Mouse (Mus musculus) CH12.LX (cell line): ENCODE measurements at regions not wholly inside any gene's neighbourhood (a gene's known extent, or its start where the extent isn't known, plus 50 kb on each side); places are given as distances from the start of the nearest gene placed in this dataset.
"Not testable (repeated sequence)": the region's sequence is repeated elsewhere in the genome, so short reads cannot be mapped to it uniquely, and the experiment has no call there.

ENCODE experiments used
- DNase-seq: peaks from one replicate; pipeline ENCODE4 v3.0.0-alpha.2; 2013; ENCODE audit errors: extremely low read depth
- H3K27ac ChIP-seq: 2 replicates; pipeline ENCODE4 v1.5.1; 2012; ENCODE audit warnings: low read depth, mild to moderate bottlenecking, control low read depth, moderate library complexity; ENCODE audit not compliant: insufficient read depth
- H3K27me3 ChIP-seq: replicated peaks from 2 replicates; pipeline ENCODE3; 2012; ENCODE audit warnings: inconsistent platforms
- H3K36me3 ChIP-seq, 2 experiments: replicated peaks in 1 of 2; 2 replicates each; pipeline versions ENCODE3 to v1.6.1; 2012; ENCODE audit warnings: inconsistent platforms in 1 of 2, low read length in 1 of 2, mild to moderate bottlenecking in 1 of 2, mixed read lengths in 1 of 2, moderate library complexity in 1 of 2; ENCODE audit not compliant: control insufficient read depth in 1 of 2, insufficient read depth in 1 of 2
- H3K4me1 ChIP-seq, 2 experiments: 2 replicates each; pipeline ENCODE4 v1.6.1; 2012; ENCODE audit warnings: inconsistent platforms in 1 of 2, moderate library complexity in 1 of 2; ENCODE audit not compliant: insufficient read depth in 2 of 2, control insufficient read depth in 1 of 2
- H3K4me2 ChIP-seq: 2 replicates; pipeline ENCODE4 v1.6.1; 2012; ENCODE audit warnings: low read depth, mild to moderate bottlenecking, control low read depth; ENCODE audit not compliant: poor library complexity, insufficient read depth, severe bottlenecking
- H3K4me3 ChIP-seq, 3 experiments: fragments of 150-350 bp in 1 of 3; sonication (generic) in 1 of 3; replicated peaks in 1 of 3; 2 replicates each; pipeline versions ENCODE3 to v1.5.1; 2011 to 2012; ENCODE audit warnings: low read depth in 2 of 3, low read length in 2 of 3, mild to moderate bottlenecking in 2 of 3, moderate library complexity in 2 of 3, control low read depth in 1 of 3, improper control_type of control experiment in 1 of 3, inconsistent platforms in 1 of 3, mixed read lengths in 1 of 3; ENCODE audit not compliant: poor library complexity in 1 of 3
- H3K79me2 ChIP-seq: replicated peaks from 2 replicates; pipeline ENCODE4 v1.6.1; 2012; ENCODE audit warnings: mild to moderate bottlenecking, moderate library complexity; ENCODE audit not compliant: control insufficient read depth, poor library complexity, insufficient read depth, severe bottlenecking; ENCODE audit errors: extremely low read depth
- H3K9ac ChIP-seq: 2 replicates; pipeline ENCODE4 v1.6.1; 2012; ENCODE audit warnings: low read depth, mild to moderate bottlenecking, control low read depth, moderate library complexity; ENCODE audit not compliant: insufficient read depth
- H3K9me3 ChIP-seq: replicated peaks from 2 replicates; pipeline ENCODE3; 2012; ENCODE audit warnings: low read length, inconsistent platforms, mixed read lengths
- CTCF ChIP-seq, 2 experiments: IDR thresholded peaks in 1 of 2; conservative IDR thresholded peaks in 1 of 2; 2 replicates each; pipeline ENCODE4 v1.5.1; 2011 to 2012; ENCODE audit warnings: low read depth in 2 of 2, low read length in 2 of 2, improper control_type of control experiment in 1 of 2, inconsistent platforms in 1 of 2, mild to moderate bottlenecking in 1 of 2, moderate library complexity in 1 of 2
- ELF1 ChIP-seq: IDR thresholded peaks from 2 replicates; pipeline ENCODE4 v1.6.1; 2014; ENCODE audit warnings: low read depth, mild to moderate bottlenecking, inconsistent platforms, low read length, improper control_type of control experiment
- EP300 ChIP-seq: IDR thresholded peaks from 2 replicates; pipeline ENCODE4 v1.6.1; 2011; ENCODE audit warnings: low read length, improper control_type of control experiment
- HCFC1 ChIP-seq: IDR thresholded peaks from 2 replicates; pipeline ENCODE4 v1.6.1; 2012; ENCODE audit warnings: low read depth, mild to moderate bottlenecking, inconsistent platforms, low read length, improper control_type of control experiment
- JUND ChIP-seq: conservative IDR thresholded peaks from 2 replicates; pipeline ENCODE4 v1.6.1; 2011; ENCODE audit warnings: low read depth, low read length, improper control_type of control experiment
- KAT2A ChIP-seq: IDR thresholded peaks from 2 replicates; pipeline ENCODE4 v1.6.1; 2012; ENCODE audit warnings: low read length, improper control_type of control experiment, inconsistent platforms; ENCODE audit not compliant: insufficient replicate concordance
- MAFK ChIP-seq: IDR thresholded peaks from 2 replicates; pipeline ENCODE4 v1.6.1; 2011; ENCODE audit warnings: low read length, improper control_type of control experiment; ENCODE audit not compliant: insufficient replicate concordance
- MAX ChIP-seq: IDR thresholded peaks from 2 replicates; pipeline ENCODE4 v1.6.1; 2011; ENCODE audit warnings: low read length, improper control_type of control experiment
- MAZ ChIP-seq: IDR thresholded peaks from 2 replicates; pipeline ENCODE4 v1.6.1; 2012; ENCODE audit warnings: low read depth, mild to moderate bottlenecking, inconsistent platforms, low read length, improper control_type of control experiment, moderate library complexity
- MEF2A ChIP-seq: IDR thresholded peaks from 2 replicates; pipeline ENCODE4 v1.6.1; 2014; ENCODE audit warnings: low read depth, mild to moderate bottlenecking, inconsistent platforms, low read length, improper control_type of control experiment, borderline replicate concordance
- MYC ChIP-seq: IDR thresholded peaks from 2 replicates; pipeline ENCODE4 v1.6.1; 2011; ENCODE audit warnings: low read depth, mild to moderate bottlenecking, improper control_type of control experiment, low read length
- NELFE ChIP-seq: IDR thresholded peaks from 2 replicates; pipeline ENCODE4 v1.6.1; 2011; ENCODE audit warnings: low read depth, low read length, improper control_type of control experiment
- PAX5 ChIP-seq: IDR thresholded peaks from 2 replicates; pipeline ENCODE4 v1.6.1; 2012; ENCODE audit warnings: low read length, inconsistent platforms, mixed read lengths
- POLR2A ChIP-seq: IDR thresholded peaks from 2 replicates; pipeline ENCODE4 v1.6.1; 2011; ENCODE audit warnings: low read depth, mild to moderate bottlenecking, improper control_type of control experiment, low read length
- RCOR1 ChIP-seq: conservative IDR thresholded peaks from 2 replicates; pipeline ENCODE4 v1.6.1; 2012; ENCODE audit warnings: low read depth, mild to moderate bottlenecking, inconsistent platforms, low read length, improper control_type of control experiment
- SIN3A ChIP-seq: IDR thresholded peaks from 2 replicates; pipeline ENCODE4 v1.6.1; 2012; ENCODE audit warnings: low read length, improper control_type of control experiment, inconsistent platforms
- TCF12 ChIP-seq: IDR thresholded peaks from 2 replicates; pipeline ENCODE4 v1.6.1; 2014; ENCODE audit warnings: low read depth, mild to moderate bottlenecking, inconsistent platforms, low read length, improper control_type of control experiment
- UBTF ChIP-seq: IDR thresholded peaks from 2 replicates; pipeline ENCODE4 v1.6.1; 2012; ENCODE audit warnings: low read depth, mild to moderate bottlenecking, inconsistent platforms, low read length, improper control_type of control experiment, moderate library complexity
- USF1 ChIP-seq: IDR thresholded peaks from 2 replicates; pipeline ENCODE4 v1.6.1; 2014; ENCODE audit warnings: low read depth, mild to moderate bottlenecking, inconsistent platforms, low read length, improper control_type of control experiment
- USF2 ChIP-seq: conservative IDR thresholded peaks from 2 replicates; pipeline ENCODE4 v1.6.1; 2011; ENCODE audit warnings: low read depth, low read length, improper control_type of control experiment
- ZKSCAN1 ChIP-seq: IDR thresholded peaks from 2 replicates; pipeline ENCODE4 v1.6.1; 2012; ENCODE audit warnings: low read depth, inconsistent platforms, low read length, improper control_type of control experiment, borderline replicate concordance
- dilution Hi-C: fragments of 300-500 bp; cut with MboI; formaldehyde crosslinking; loops from 2 replicates; pipeline ENCODE4 v1.14.3; 2020; ENCODE audit warnings: low sequenced_read_pairs; ENCODE audit not compliant: extremely low pct_unique_long_range_greater_than_20kb, extremely low pct_ligation_motif_present
- in situ Hi-C: fragments of 300-500 bp; cut with MboI; formaldehyde crosslinking; loops from 3 replicates; pipeline ENCODE4 v1.14.3; 2019; ENCODE audit warnings: low sequenced_read_pairs, low pct_ligation_motif_present, low pct_unique_long_range_greater_than_20kb, mixed read lengths

DNA sequence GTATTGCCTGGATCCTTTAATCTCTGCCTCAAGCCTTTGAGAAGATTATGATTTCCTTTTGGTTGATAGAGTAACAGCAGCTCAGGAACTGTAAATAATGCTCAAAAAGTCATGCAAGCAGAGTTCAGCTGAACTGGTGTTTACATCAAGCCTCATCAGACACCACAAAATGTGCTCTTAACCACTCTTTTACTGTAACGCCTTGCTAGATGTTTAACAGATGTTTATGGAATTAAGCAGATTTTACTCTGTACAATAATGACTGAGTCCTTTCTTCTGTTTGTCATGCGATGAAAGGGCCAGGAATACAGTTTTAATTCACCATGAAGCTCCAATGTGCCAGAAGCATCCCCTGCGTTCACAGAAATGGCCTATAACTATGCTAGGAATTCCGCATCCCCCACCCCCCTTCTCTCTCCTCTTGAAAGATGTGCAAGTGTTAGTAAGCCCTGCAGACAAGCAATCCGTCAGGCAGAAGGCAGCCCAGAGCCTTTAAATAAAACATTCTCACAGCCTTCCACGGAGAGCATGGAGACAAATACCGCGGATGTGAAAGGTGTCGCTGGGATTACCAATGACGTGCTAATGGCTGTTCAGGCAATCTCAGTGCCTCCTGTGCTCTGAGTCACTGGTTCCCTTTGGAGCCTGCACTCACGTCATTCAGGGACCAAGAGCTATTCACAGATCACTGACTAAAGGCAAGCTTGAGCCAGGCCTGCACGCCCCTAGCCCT, 453.3 kb upstream of the Kif18a start:
- H3K4me2 ChIP-seq, result no peak overlapping the region
- H3K27ac ChIP-seq, result no peak overlapping the region
- dilution Hi-C loops, result no loop called here
- no peak overlapping the region for H3K9ac ChIP-seq
- no peak for TF ChIP-seq ELF1
- TF ChIP-seq MAZ, result no peak
- TF ChIP-seq CTCF (conservative IDR thresholded peaks at IDR 0.05 in 1 of 2, IDR thresholded peaks at IDR 0.05 in 1 of 2; ENCODE audit: low read depth in 2 of 2, low read length in 2 of 2), result no peak
- TF ChIP-seq JUND, result no peak
- no peak for TF ChIP-seq POLR2A
- TF ChIP-seq RCOR1, result no peak
- no peak for TF ChIP-seq MAX
- no peaks in the 10 kb centered on the region for H3K9me3 ChIP-seq
- H3K4me3 ChIP-seq, result no peak overlapping the region
- no peak for DNase-seq
- no peaks in the 10 kb centered on the region for H3K36me3 ChIP-seq
- no peaks in the 10 kb centered on the region for H3K4me1 ChIP-seq
- H3K27me3 ChIP-seq, result no peaks in the 10 kb centered on the region
- in situ Hi-C loops, result no loop called here
- no peaks in the 10 kb centered on the region for H3K79me2 ChIP-seq

DNA sequence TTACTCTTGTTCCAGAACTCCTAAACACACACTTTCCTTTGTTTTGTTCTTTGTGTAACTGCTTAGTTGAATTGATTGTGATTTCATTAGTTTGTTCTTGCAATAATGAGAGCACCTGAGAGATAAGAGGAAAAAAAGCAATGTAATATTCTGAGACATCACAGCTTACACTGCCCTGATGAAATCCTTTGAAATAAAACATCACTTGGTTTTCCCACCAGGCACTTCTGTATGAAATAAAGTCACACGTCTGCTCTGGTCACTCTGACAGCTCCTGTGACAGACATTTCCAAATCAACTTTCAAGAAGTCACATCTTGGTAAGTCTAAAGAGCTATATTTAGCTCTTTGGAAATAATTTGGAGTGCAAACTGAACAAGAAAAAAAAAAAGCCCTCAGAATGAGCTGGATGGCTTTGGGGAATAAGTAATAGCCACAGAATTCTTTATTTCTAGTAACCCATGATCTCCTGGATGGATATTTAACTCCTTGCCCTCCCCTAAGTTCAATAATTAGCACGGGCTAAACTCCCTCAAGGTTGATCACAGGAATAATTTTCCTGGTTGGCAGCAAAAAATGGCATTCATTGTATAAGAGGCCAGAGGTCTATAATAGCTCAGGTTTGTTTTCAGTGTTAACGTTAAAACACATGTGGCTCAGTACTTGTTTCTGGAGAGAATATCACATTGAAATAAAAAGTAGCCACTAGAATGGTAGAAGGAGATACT, 452.4 kb upstream of the Kif18a start:
- H3K4me3 ChIP-seq, result no peak overlapping the region
- no peak overlapping the region for H3K9ac ChIP-seq
- no peak for TF ChIP-seq MYC
- TF ChIP-seq KAT2A, result no peak
- TF ChIP-seq USF2, result no peak
- TF ChIP-seq JUND, result no peak
- TF ChIP-seq MAZ, result no peak
- TF ChIP-seq ZKSCAN1, result no peak
- TF ChIP-seq MAFK, result no peak
- TF ChIP-seq HCFC1, result no peak
- TF ChIP-seq EP300, result no peak
- TF ChIP-seq NELFE, result no peak
- TF ChIP-seq PAX5, result no peak
- no peak for TF ChIP-seq UBTF
- TF ChIP-seq USF1, result no peak
- TF ChIP-seq TCF12, result no peak
- TF ChIP-seq MEF2A, result no peak
- no peak for TF ChIP-seq SIN3A
- no peaks in the 10 kb centered on the region for H3K9me3 ChIP-seq
- no peaks in the 10 kb centered on the region for H3K27me3 ChIP-seq
- dilution Hi-C loops (no loop called here), in situ Hi-C loops (no loop called here)
- no peak overlapping the region for H3K4me2 ChIP-seq
- no peak overlapping the region for H3K27ac ChIP-seq
- H3K36me3 ChIP-seq, result no peaks in the 10 kb centered on the region
- no peaks in the 10 kb centered on the region for H3K79me2 ChIP-seq
- H3K4me1 ChIP-seq, result no peaks in the 10 kb centered on the region
- no peak for DNase-seq

DNA sequence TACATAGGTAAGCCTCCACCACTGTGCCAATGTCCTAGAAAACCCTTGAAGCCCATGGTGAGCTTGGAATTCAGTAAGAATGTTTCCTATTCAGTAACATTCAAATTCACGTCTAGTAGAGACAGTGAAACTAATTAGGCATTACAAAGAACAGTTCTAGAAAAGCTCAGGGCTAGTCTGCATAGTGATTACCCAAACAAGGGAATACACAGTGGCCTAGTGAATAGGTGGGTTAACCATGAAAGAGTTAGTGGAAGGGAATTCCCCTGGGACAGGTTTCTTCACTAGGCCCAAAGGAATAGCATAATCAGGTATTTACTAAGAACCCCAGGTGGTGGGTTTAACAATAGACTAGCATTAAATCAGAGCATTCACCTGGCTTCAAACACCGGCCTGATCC, 436.7 kb upstream of the Kif18a start:
- H3K9me3 ChIP-seq, H3K4me1 ChIP-seq, H3K4me3 ChIP-seq, H3K4me2 ChIP-seq, H3K27me3 ChIP-seq, H3K9ac ChIP-seq, H3K27ac ChIP-seq, dilution Hi-C loops, in situ Hi-C loops, H3K79me2 ChIP-seq, DNase-seq, H3K36me3 ChIP-seq: not testable (repeated sequence)
